Mouse (Mus musculus) E14TG2a.4 (cell line): ENCODE measurements around the gene Dgkb.

Source experiments
- H3K27me3 ChIP-seq: 2 replicates; pipeline ENCODE4 v1.6.1; 2014; ENCODE audit warnings: low read length, control low read depth; ENCODE audit not compliant: insufficient read depth
- H3K36me3 ChIP-seq: 2 replicates; pipeline ENCODE4 v1.6.1; 2014; ENCODE audit warnings: low read length, control low read depth; ENCODE audit not compliant: insufficient read depth
- H3K4me1 ChIP-seq: replicated peaks from 2 replicates; pipeline ENCODE4 v1.6.1; 2014; ENCODE audit warnings: low read depth, low read length, control low read depth
- H3K4me3 ChIP-seq: replicated peaks from 2 replicates; pipeline ENCODE4 v1.5.1; 2014; ENCODE audit warnings: mild to moderate bottlenecking, low read length
- H3K9me3 ChIP-seq: 2 replicates; pipeline ENCODE4 v1.6.1; 2014; ENCODE audit warnings: low read length, control low read depth
- CTCF ChIP-seq: conservative IDR thresholded peaks from 2 replicates; pipeline ENCODE4 v1.5.1; 2014; ENCODE audit warnings: low read length
- NANOG ChIP-seq: IDR thresholded peaks from 2 replicates; pipeline ENCODE4 v1.6.1; 2014; ENCODE audit warnings: borderline replicate concordance, low read length, mixed read lengths
- POU5F1 ChIP-seq: IDR thresholded peaks from 2 replicates; pipeline ENCODE4 v1.6.1; 2014; ENCODE audit warnings: low read length, borderline replicate concordance

Gene Dgkb

DNA sequence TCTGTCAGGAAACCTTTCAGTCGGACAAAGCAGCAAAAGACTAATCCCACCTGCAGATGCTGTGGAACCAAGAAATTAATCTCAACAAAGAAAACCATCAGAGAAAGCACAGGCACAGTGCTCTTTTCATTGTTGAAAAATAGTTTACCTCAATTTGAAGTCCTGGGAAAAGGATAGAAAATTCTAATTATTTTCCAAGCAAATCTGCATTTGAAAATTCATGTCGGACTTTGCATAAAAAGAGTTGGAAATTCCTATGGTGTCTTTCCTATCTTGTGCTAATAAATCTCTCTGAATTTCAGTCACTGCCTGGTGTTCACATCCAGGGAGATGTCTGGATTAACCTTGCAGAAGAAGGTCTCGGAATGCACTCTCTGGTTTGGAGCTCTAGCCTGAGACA, at the start of gene Dgkb:
Gene Dgkb, plus strand, starts transcription at position 301 of the 400 bp plus-strand sequence.
- Histone ChIP-seq H3K9me3 (no peaks in the 10 kb centered on the region), H3K4me3 (no peak within 1 kb of the TSS), H3K36me3 (no peaks in the 10 kb centered on the region), H3K4me1 (no peaks in the 10 kb centered on the region), H3K27me3 (no peaks in the 10 kb centered on the region)
- TF ChIP-seq POU5F1 (no peak), CTCF (no peak), NANOG (no peak)

DNA sequence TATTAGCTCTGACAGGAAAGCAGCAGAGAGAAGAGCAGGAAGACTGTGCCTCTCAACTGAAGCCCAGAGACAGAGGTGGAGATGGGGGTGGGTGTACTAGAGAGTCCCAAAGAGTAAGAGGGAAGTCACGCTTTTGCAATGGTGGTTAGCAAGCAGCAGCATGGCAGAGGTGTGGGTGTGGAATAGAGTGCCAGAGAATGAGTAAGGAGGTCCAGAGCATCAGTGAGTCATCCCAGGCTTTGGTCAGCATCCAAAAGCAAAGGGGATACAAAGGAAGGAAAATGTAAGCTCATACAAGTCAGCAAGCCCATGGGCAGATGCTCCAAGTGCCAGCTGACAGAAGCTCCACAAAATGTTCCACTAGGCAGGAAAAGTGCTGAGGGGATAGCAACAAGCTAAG, 47.7 kb upstream of the Dgkb start:
- Histone ChIP-seq H3K27me3 (no peaks in the 10 kb centered on the region), H3K4me1 (peaks cover 15% of the 10 kb centered on the region), H3K4me3 (no peak overlapping the region), H3K9me3 (no peaks in the 10 kb centered on the region), H3K36me3 (no peaks in the 10 kb centered on the region)
- TF ChIP-seq POU5F1 (no peak), NANOG (no peak), CTCF (no peak)

DNA sequence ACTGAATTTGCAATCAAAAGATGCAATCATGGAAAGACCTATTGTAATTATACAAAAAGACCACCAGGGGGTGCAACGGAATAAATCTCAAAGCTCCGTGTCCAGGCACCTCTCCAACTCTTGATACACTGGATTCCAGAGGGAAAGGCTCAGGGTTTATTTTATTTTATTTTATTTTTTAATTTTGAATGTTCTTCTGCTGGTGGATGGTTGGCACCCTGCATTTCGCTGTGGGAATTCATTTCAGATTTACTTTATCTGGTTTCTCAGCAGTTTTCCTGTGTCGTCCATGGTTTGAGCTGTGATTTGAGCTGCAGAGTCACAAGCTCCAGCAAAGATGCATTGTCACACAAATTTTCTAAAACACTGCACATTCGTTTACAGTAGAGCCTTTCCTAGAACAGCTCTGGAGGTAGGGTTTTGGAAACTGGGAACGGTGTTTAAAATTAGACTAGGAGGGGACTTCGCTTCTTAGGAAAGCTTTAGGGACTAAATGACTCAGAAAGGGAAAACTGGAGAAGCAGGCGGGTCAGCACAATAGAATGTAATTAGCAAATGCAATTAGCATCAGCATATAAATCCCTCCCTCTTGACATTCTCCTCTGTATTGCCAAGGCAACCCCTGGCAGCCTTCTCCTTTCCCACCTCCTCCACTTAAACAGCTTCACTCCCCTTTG, 43.7 kb upstream of the Dgkb start:
- Histone ChIP-seq H3K27me3 (no peaks in the 10 kb centered on the region), H3K36me3 (no peaks in the 10 kb centered on the region), H3K4me3 (peak overlapping the region; percentile 53), H3K4me1 (peaks cover 15% of the 10 kb centered on the region), H3K9me3 (no peaks in the 10 kb centered on the region)
- TF ChIP-seq POU5F1 (no peak), CTCF (peak; percentile 40)

DNA sequence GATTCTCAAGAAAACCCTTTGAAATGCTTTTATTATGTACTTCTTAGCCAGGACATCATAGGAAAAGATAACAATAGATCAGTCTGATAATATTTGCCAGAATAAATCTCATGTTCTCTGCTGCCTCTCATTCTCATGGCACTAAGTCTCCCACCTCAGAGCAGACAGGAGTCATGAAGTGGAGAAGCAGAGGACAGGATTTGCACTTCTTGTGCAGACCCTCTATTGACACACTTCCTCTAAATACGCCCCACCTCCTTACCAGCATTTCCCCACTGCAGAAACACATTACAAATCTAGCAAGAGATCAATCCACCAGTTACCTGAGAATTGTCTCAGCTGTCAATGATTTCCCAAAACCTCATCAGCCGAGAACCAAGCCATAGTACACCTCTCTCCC, 42.9 kb upstream of the Dgkb start:
- Histone ChIP-seq H3K27me3 (no peaks in the 10 kb centered on the region), H3K4me3 (no peak overlapping the region), H3K36me3 (no peaks in the 10 kb centered on the region), H3K4me1 (peaks cover 15% of the 10 kb centered on the region), H3K9me3 (no peaks in the 10 kb centered on the region)
- TF ChIP-seq POU5F1 (no peak), NANOG (no peak), CTCF (no peak)

DNA sequence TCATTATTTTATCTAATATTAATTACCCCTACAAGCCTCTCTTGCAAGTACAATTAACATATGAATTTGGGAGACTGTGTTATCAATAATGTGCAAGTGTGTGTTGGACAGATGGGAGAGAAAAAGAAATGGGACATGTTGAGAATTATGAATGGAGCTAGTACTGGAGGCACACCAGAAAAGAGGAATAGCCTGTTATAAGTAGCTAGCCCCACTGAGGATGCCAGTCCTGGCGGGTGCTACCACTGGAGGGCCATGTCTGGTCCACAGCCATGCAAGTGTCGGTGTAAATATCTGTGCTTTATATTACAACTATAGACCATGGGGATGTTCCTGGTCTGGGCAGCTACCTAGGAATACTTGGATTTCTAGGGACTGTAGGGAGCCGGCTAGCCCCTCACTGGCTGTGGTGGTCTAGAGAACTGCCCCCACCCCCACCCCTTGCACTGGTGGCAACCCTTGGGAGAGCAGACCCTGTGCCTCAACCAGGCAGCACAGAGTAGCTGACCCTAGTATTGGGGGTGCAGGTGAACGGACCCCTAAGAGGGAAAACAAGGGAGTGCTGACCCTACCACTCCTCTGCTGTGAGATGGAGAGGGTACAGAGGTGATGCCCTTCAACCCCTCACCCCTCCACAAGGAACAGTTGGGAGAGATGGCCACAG, 21.1 kb upstream of the Dgkb start:
- no peaks in the 10 kb centered on the region for H3K9me3 ChIP-seq
- no peak for TF ChIP-seq NANOG
- TF ChIP-seq POU5F1, result no peak
- no peak for TF ChIP-seq CTCF

DNA sequence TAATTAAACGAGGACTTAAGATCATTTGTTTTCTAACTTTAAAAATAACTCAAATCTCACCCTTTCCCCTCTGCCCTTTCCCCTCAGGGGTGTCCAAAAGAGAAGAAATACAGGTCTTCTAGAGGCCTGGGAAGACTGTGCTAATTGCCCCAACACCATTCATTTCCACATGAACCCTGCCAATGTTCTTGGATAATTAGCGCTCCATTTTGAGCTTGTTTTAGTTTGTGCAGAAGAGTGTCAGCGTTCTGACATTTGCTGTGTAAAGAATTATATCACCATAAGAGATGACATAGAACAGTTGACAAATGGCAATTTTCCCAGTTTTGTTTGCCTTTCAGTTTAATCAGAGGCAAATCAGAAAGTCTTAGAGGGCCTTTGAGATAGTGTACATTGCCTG, 3.4 kb upstream of the Dgkb start:
- Histone ChIP-seq H3K9me3 (no peaks in the 10 kb centered on the region), H3K36me3 (no peaks in the 10 kb centered on the region), H3K4me3 (no peak overlapping the region), H3K4me1 (no peaks in the 10 kb centered on the region), H3K27me3 (no peaks in the 10 kb centered on the region)
- TF ChIP-seq NANOG (no peak), CTCF (no peak), POU5F1 (no peak)

More for the DNA sequence above, 21.1 kb upstream of the Dgkb start:
- Histone ChIP-seq H3K4me1 (no peaks in the 10 kb centered on the region), H3K27me3 (no peaks in the 10 kb centered on the region), H3K36me3 (no peaks in the 10 kb centered on the region), H3K4me3 (no peak overlapping the region)

DNA sequence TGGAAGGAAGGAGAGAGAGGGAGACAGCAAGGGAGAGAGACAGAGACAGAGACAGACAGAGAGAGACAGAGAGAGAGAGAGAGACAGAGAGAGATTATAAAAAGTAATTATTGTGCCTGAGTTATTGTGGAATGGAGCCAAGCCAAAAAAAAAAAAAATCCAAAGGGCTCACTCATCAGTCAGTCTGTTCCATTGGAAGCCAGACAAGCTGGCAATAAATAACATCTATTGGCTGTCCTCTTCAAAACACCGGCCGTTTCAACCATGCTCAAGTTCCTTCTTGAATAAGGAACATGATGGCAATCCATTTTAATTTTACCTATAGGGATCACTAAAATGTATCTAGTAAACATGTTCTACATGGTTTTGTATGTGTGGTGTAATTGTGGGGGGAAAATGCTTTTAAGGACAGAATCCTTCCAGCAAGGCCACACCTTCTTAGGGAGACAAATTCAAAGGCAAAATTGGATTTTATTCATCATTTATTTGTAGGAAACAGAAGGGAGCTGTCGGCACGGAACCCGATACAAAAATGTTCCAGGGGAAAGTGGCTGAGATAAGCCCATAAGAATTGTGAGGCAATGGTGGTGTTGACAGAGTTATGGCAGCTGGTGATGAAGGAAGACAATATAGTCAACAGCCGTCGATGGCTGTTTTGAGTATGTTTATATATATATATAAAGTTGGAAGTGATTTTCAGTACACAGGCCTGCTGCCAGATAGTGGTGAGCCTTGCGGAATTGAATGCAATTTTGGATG, 3.7 kb downstream of the Dgkb start:
- Histone ChIP-seq H3K36me3 (no peaks in the 10 kb centered on the region), H3K27me3 (no peaks in the 10 kb centered on the region), H3K4me3 (no peak overlapping the region), H3K4me1 (no peaks in the 10 kb centered on the region), H3K9me3 (no peaks in the 10 kb centered on the region)
- no peak for TF ChIP-seq POU5F1

DNA sequence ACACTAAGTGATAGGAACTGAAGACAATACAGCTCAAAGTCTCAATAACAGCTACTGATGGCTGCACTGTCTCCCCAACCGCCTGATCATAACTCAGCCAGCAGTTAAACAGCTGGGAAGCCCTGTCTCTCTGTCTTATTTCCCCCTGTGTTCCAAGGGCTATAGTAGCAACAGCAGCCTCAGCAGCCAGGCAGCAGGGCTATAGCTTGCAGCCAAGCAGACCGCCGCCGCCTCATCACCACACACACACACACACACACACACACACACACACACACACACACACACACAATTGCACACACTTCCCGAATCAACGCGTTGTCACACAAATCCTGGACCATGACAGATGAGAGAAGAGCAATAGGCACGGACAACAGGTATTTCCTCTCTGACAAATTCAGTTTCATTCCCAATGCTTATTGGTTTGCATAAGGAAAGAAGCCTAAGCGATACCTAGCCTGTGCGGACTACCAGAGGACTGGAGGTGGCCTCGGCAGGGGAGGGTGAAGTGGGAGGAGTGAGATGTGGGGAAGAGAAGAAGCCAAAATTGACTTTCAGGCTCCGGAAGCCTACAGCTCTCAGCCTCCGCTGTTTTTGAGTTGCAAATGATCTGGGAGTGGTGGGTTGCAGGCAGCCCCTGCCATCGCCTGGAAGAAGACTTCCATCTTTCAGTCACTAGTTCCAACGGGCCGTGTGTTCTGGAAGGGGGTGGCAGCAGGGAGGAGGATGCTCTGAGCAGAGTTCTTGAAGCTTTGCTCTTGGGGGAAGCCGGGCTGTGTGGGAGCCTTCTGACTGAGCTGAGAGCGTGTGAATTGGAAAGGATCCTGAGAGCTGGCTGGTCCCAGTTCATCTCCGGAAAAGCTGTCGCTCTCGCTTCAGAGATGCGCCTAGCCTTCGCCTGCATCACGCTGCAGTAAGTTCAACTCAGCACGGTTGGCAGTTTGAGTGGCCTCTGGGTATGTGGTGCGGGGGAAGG, 62.8 kb downstream of the Dgkb start:
- Histone ChIP-seq H3K4me1 (peaks cover 22% of the 10 kb centered on the region), H3K4me3 (peak overlapping the region; percentile 71), H3K9me3 (no peaks in the 10 kb centered on the region), H3K36me3 (no peaks in the 10 kb centered on the region), H3K27me3 (peaks cover 3% of the 10 kb centered on the region; the same call in 1 of the 2 replicates)
- no peak for TF ChIP-seq CTCF
- TF ChIP-seq POU5F1, result no peak
- no peak for TF ChIP-seq NANOG
